Mouse (Mus musculus): ENCODE measurements around the gene Tuba1c. TPM values are rescaled to one million over a fixed set of nuclear protein-coding genes. Genes with fewer than 3 reads are reported as not detected.

Gene Tuba1c
- polyA plus RNA-seq, 2 experiments = 150 to 192 TPM

DNA sequence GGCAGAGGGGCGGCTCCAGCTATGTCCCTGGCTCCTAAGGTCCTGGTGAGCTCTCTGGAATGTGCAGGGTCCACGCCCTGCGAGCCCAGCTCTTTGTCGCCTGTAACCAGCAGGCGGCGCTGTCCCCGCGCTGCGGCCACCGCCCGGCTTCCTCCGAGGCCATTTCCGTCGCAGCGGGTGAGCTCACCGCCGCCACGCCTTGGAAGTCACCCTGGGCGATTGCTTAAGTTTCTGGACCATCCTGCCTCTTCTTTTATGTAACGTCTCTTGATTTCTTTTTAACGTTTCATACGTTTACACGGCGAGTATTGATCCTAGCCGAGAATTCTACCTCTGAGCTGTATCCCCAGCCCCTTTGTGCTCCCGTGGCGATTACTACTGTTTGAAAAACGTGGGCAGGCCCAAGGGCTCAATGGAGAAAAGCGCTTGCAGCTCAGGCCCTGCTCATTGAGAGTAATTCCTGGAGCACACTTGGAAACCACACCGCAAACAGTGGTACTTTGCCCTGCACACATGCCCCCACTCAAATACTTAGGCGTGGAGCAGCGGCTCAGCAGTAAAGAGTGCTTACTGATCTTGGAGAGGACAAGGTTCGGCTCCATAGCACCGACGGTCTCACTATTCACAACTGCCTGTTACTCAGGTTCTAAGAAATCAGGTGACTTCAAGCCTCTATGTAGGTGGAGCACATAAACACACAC lies 36.4 kb upstream of the Tuba1c start:
- 5% methylated on average over 35 of the region's 35 CpGs for WGBS
- no peaks in the 10 kb centered on the region for H3K9me3 ChIP-seq (ENCODE audit: control insufficient read depth, low read length)
- peak; percentile 91 for ATAC-seq (ENCODE audit: low FRiP score, low read depth)
- peak overlapping the region; percentile 92 for H3K27ac ChIP-seq (replicated peaks; ENCODE audit: low read depth, low read length)
- peak overlapping the region; percentile 39 for H3K4me3 ChIP-seq (replicated peaks; ENCODE audit: low read length)
- no peaks in the 10 kb centered on the region for H3K27me3 ChIP-seq (ENCODE audit: control insufficient read depth, insufficient read depth, low read length)
- TF ChIP-seq POLR2A (IDR thresholded peaks at IDR 0.05; ENCODE audit: borderline replicate concordance, extremely low read depth, insufficient read depth, insufficient read length) = 0 out of 2 replicates have a peak, but pooled peaks have one; percentile 33
- H3K4me2 ChIP-seq (replicated peaks; ENCODE audit: low read depth, low read length, severe bottlenecking) = peak overlapping the region; percentile 73
- peak; percentile 83 for DNase-seq (ENCODE audit: low spot score)
- H3K36me3 ChIP-seq (ENCODE audit: control insufficient read depth, insufficient read depth, low read length) = no peaks in the 10 kb centered on the region
- peak overlapping the region; percentile 55 for H3K9ac ChIP-seq (ENCODE audit: low read depth, low read length, severe bottlenecking)
- H3K4me1 ChIP-seq (ENCODE audit: control insufficient read depth, insufficient read depth, low read length) = peaks cover 14% of the 10 kb centered on the region

DNA sequence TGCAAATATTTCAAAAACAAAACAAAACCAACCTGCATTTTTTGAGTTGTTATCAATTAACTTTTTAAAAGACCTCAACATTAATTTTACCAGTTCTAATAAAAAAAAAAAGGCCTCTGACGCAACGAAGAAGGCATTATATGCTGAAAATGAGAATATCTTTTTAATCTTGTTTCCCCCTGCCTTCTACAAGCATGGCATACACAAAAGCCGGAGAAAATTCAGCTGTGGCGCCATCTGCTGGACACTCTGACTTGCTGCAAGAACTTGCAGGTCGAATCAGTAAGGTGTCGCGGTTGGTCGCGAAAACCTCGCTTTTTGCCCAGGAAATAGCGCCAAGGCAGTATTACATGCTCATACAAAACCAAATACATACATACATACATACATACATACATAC lies 35.8 kb upstream of the Tuba1c start:
- Histone ChIP-seq H3K9ac (ENCODE audit: low read depth, low read length, severe bottlenecking) (peak overlapping the region; percentile 55; the same call in 1 of the 2 replicates), H3K27me3 (ENCODE audit: control insufficient read depth, insufficient read depth, low read length) (no peaks in the 10 kb centered on the region), H3K36me3 (ENCODE audit: control insufficient read depth, insufficient read depth, low read length) (no peaks in the 10 kb centered on the region), H3K4me3 (replicated peaks; ENCODE audit: low read length) (peak overlapping the region; percentile 39; the same call in 1 of the 2 replicates), H3K4me1 (ENCODE audit: control insufficient read depth, insufficient read depth, low read length) (peaks cover 12% of the 10 kb centered on the region), H3K9me3 (ENCODE audit: control insufficient read depth, low read length) (no peaks in the 10 kb centered on the region), H3K27ac (replicated peaks; ENCODE audit: low read depth, low read length) (peak overlapping the region; percentile 92; the same call in 1 of the 2 replicates), H3K4me2 (replicated peaks; ENCODE audit: low read depth, low read length, severe bottlenecking) (peak overlapping the region; percentile 73; the same call in 1 of the 2 replicates)
- DNase-seq (ENCODE audit: low spot score) (peak; percentile 98), ATAC-seq (ENCODE audit: low FRiP score, low read depth) (peak; percentile 54; the same call in 1 of the 2 replicates)
- no peak for TF ChIP-seq POLR2A (IDR thresholded peaks at IDR 0.05; ENCODE audit: borderline replicate concordance, extremely low read depth, insufficient read depth, insufficient read length)
- under 1% methylated on average over 11 of the region's 11 CpGs for WGBS

DNA sequence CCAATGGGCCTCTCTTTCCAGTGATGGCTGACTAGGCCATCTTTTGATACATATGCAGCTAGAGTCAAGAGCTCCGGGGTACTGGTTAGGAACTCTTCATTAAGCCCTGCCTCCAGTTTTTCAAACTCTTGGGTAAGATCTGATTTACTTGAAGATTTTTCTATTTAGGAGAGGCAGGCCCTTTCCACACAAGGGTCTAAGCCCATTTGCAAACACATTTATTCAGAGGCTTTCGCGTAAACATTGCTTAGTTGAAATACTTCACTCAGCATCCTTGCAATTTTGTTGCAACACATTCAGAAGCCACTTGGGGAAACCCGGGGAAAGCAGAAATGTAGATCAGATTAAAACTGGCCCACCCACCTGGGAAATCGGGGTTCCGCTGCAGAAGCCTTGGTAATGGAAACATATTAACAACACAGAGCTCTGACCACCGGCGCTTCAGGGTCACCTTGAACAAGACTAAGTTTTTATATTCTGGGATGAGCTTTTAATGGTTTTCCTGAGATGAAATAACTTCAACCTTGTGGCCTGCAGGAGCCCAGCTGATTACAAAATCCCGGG lies 34.7 kb upstream of the Tuba1c start:
- TF ChIP-seq POLR2A (IDR thresholded peaks at IDR 0.05; ENCODE audit: borderline replicate concordance, extremely low read depth, insufficient read depth, insufficient read length) = no peak
- Histone ChIP-seq H3K27ac (replicated peaks; ENCODE audit: low read depth, low read length) (no peak overlapping the region), H3K4me2 (replicated peaks; ENCODE audit: low read depth, low read length, severe bottlenecking) (no peak overlapping the region), H3K4me3 (replicated peaks; ENCODE audit: low read length) (no peak overlapping the region), H3K27me3 (ENCODE audit: control insufficient read depth, insufficient read depth, low read length) (no peaks in the 10 kb centered on the region), H3K36me3 (ENCODE audit: control insufficient read depth, insufficient read depth, low read length) (no peaks in the 10 kb centered on the region), H3K4me1 (ENCODE audit: control insufficient read depth, insufficient read depth, low read length) (peaks cover 12% of the 10 kb centered on the region), H3K9me3 (ENCODE audit: control insufficient read depth, low read length) (no peaks in the 10 kb centered on the region), H3K9ac (ENCODE audit: low read depth, low read length, severe bottlenecking) (no peak overlapping the region)
- ATAC-seq (ENCODE audit: low FRiP score, low read depth) (no peak), DNase-seq (ENCODE audit: low spot score) (no peak)
- WGBS = 82% methylated on average over 9 of the region's 9 CpGs

DNA sequence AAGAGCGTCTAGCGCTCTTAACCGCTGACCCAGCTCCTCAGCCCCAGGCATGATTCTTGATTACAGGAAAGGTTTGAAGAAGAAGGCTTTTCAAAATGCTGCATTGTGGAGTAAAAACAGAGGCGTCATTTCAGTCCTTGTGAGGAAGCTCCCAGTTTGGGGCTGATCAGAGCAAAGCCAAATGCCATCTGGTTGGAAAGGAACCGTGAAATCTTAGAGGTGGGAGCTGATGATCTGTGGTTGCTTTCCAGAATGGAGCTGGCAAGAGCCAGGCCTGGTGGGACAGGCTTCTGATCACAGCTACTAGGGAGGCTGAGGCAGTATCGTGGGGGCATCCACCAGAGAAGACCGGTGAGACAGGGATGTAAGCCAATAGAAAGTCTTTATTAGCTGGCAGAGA lies 32.9 kb upstream of the Tuba1c start:
- 79% methylated on average over 7 of the region's 7 CpGs for WGBS

GRCm38 (mm10) chr15:98997938-98998774 lies 31.5 kb upstream of the Tuba1c start:
- no peak overlapping the region for H3K9ac ChIP-seq (ENCODE audit: low read depth, low read length, severe bottlenecking)
- no peak for TF ChIP-seq POLR2A (IDR thresholded peaks at IDR 0.05; ENCODE audit: borderline replicate concordance, extremely low read depth, insufficient read depth, insufficient read length)
- H3K4me2 ChIP-seq (replicated peaks; ENCODE audit: low read depth, low read length, severe bottlenecking) = no peak overlapping the region
- H3K9me3 ChIP-seq (ENCODE audit: control insufficient read depth, low read length) = no peaks in the 10 kb centered on the region
- no peak overlapping the region for H3K4me3 ChIP-seq (replicated peaks; ENCODE audit: low read length)
- WGBS = 69% methylated on average over 13 of the region's 13 CpGs
- ATAC-seq (ENCODE audit: low FRiP score, low read depth) = no peak
- no peaks in the 10 kb centered on the region for H3K27me3 ChIP-seq (ENCODE audit: control insufficient read depth, insufficient read depth, low read length)
- peaks cover 10% of the 10 kb centered on the region for H3K4me1 ChIP-seq (ENCODE audit: control insufficient read depth, insufficient read depth, low read length)
- DNase-seq (ENCODE audit: low spot score) = no peak
- no peak overlapping the region for H3K27ac ChIP-seq (replicated peaks; ENCODE audit: low read depth, low read length)
- H3K36me3 ChIP-seq (ENCODE audit: control insufficient read depth, insufficient read depth, low read length) = no peaks in the 10 kb centered on the region

More for the DNA sequence above, 32.9 kb upstream of the Tuba1c start:
- no peaks in the 10 kb centered on the region for H3K27me3 ChIP-seq (ENCODE audit: control insufficient read depth, insufficient read depth, low read length)
- TF ChIP-seq POLR2A (IDR thresholded peaks at IDR 0.05; ENCODE audit: borderline replicate concordance, extremely low read depth, insufficient read depth, insufficient read length) = no peak
- H3K36me3 ChIP-seq (ENCODE audit: control insufficient read depth, insufficient read depth, low read length) = no peaks in the 10 kb centered on the region
- H3K4me1 ChIP-seq (ENCODE audit: control insufficient read depth, insufficient read depth, low read length) = peaks cover 10% of the 10 kb centered on the region
- DNase-seq (ENCODE audit: low spot score) = no peak
- H3K4me2 ChIP-seq (replicated peaks; ENCODE audit: low read depth, low read length, severe bottlenecking) = no peak overlapping the region
- H3K4me3 ChIP-seq (replicated peaks; ENCODE audit: low read length) = no peak overlapping the region
- no peaks in the 10 kb centered on the region for H3K9me3 ChIP-seq (ENCODE audit: control insufficient read depth, low read length)
- no peak overlapping the region for H3K9ac ChIP-seq (ENCODE audit: low read depth, low read length, severe bottlenecking)
- no peak overlapping the region for H3K27ac ChIP-seq (replicated peaks; ENCODE audit: low read depth, low read length)
- ATAC-seq (ENCODE audit: low FRiP score, low read depth) = no peak
